ENCODE assay signal across 26 mouse cellular contexts in genomic region chr15:11963791-11964525, GRCm38 (mm10). TPM values are rescaled to one million over a fixed set of nuclear protein-coding genes. Genes with fewer than 3 reads are reported as not detected.
A peak's percentile ranks its signal among the peaks of the same experiment; 100 is the strongest.
DNase-seq lines count a peak whose midpoint lies in the region; ATAC-seq lines count a peak whose summit lies in the region.
"Had no signal": no experiment of that assay in that cellular context is flagged by ENCODE, and none has a peak within 500 bp of the region (broad histone marks: within the 10 kb centered on the region; RNA-seq: fewer than 3 reads in every experiment).

No protein-coding gene starts in this region.

- no peak overlapping the region for H3K4me3 ChIP-seq in midbrain, embryonic 14.5 days (replicated peaks; ENCODE audit: low read depth, low read length)
- H3K4me3 ChIP-seq: embryonic facial prominence, embryonic 12.5 days; embryonic facial prominence, embryonic 15.5 days; forebrain, embryonic 12.5 days; forebrain, embryonic 15.5 days; hindbrain, embryonic 10.5 days; hindbrain, embryonic 13.5 days; intestine, embryonic 15.5 days had no signal

- intact Hi-C loops in heart, postnatal 25 days (cut with DNase I), result no loop called here

- peak; percentile 58 for DNase-seq in adrenal gland, postnatal 14 days
- no peak for DNase-seq in adrenal gland, adult 18-20 months (ENCODE audit: low spot score in 2 of 2)
- peak; percentile 89 for DNase-seq in heart, adult 11 months
- no peak for DNase-seq in heart, postnatal 25 days (ENCODE audit: low spot score)
- peak; percentile 51 for DNase-seq in 416B (ENCODE audit: low read depth)
- DNase-seq in midbrain, embryonic 14.5 days, result no peak
- DNase-seq: cerebellum, adult 11 months; cerebellum, adult 2 months; cerebellum, adult 9-11 months; cerebellum, postnatal 25 days; gastrocnemius, postnatal 25 days; heart, postnatal 36 days; kidney, adult 18-20 months had no signal

- no peak overlapping the region for H3K4me2 ChIP-seq in midbrain, embryonic 14.5 days (ENCODE audit: low read length)
- H3K4me2 ChIP-seq: embryonic facial prominence, embryonic 12.5 days; embryonic facial prominence, embryonic 15.5 days; forebrain, embryonic 12.5 days; forebrain, embryonic 15.5 days; heart, embryonic 11.5 days; hindbrain, embryonic 13.5 days; intestine, embryonic 15.5 days had no signal

- no peaks in the 10 kb centered on the region for H3K27me3 ChIP-seq in midbrain, embryonic 14.5 days (ENCODE audit: control insufficient read depth, insufficient read depth, low read length)
- H3K27me3 ChIP-seq: embryonic facial prominence, embryonic 12.5 days; embryonic facial prominence, embryonic 15.5 days; forebrain, embryonic 12.5 days; forebrain, embryonic 15.5 days; hindbrain, embryonic 13.5 days; intestine, embryonic 15.5 days had no signal

- WGBS in midbrain, embryonic 14.5 days, result 93% methylated on average over 11 of the region's 11 CpGs

- H3K9ac ChIP-seq in midbrain, embryonic 14.5 days (replicated peaks; ENCODE audit: low read length), result no peak overlapping the region
- H3K9ac ChIP-seq: embryonic facial prominence, embryonic 12.5 days; embryonic facial prominence, embryonic 15.5 days; forebrain, embryonic 12.5 days; forebrain, embryonic 15.5 days; hindbrain, embryonic 13.5 days; intestine, embryonic 15.5 days had no signal

- no peaks in the 10 kb centered on the region for H3K36me3 ChIP-seq in midbrain, embryonic 14.5 days (ENCODE audit: control insufficient read depth, insufficient read depth, low read length)
- H3K36me3 ChIP-seq: embryonic facial prominence, embryonic 12.5 days; embryonic facial prominence, embryonic 15.5 days; forebrain, embryonic 12.5 days; forebrain, embryonic 15.5 days; hindbrain, embryonic 10.5 days; hindbrain, embryonic 13.5 days; intestine, embryonic 15.5 days had no signal

- no peak overlapping the region for H3K27ac ChIP-seq in midbrain, embryonic 14.5 days (replicated peaks; ENCODE audit: low read depth, low read length)
- H3K27ac ChIP-seq: embryonic facial prominence, embryonic 12.5 days; embryonic facial prominence, embryonic 15.5 days; forebrain, embryonic 12.5 days; forebrain, embryonic 15.5 days; hindbrain, embryonic 10.5 days; hindbrain, embryonic 13.5 days; intestine, embryonic 15.5 days had no signal

- no peaks in the 10 kb centered on the region for H3K4me1 ChIP-seq in midbrain, embryonic 14.5 days (ENCODE audit: control insufficient read depth, insufficient read depth, low read length)
- H3K4me1 ChIP-seq: embryonic facial prominence, embryonic 12.5 days; embryonic facial prominence, embryonic 15.5 days; forebrain, embryonic 12.5 days; forebrain, embryonic 15.5 days; hindbrain, embryonic 10.5 days; hindbrain, embryonic 13.5 days; intestine, embryonic 15.5 days had no signal

- no peaks in the 10 kb centered on the region for H3K9me3 ChIP-seq in midbrain, embryonic 14.5 days (ENCODE audit: control insufficient read depth, low read length)
- H3K9me3 ChIP-seq: embryonic facial prominence, embryonic 12.5 days; embryonic facial prominence, embryonic 15.5 days; forebrain, embryonic 12.5 days; forebrain, embryonic 15.5 days; hindbrain, embryonic 10.5 days; hindbrain, embryonic 13.5 days; intestine, embryonic 15.5 days had no signal

- ATAC-seq in granulocyte monocyte progenitor cell, adult 5-6 weeks (replicated peaks; ENCODE audit: poor library complexity, severe bottlenecking), result peak; percentile 23; the same call in 1 of the 2 replicates
- ATAC-seq in midbrain, embryonic 14.5 days (ENCODE audit: low FRiP score, low TSS enrichment), result no peak
- no peak for ATAC-seq in cerebellum, adult (ENCODE audit: insufficient number of reproducible peaks, low FRiP score, low TSS enrichment)
- ATAC-seq: activated CD4-positive, CD25-positive, alpha-beta regulatory T cell, adult 4 months; forebrain, embryonic 15.5 days; hindbrain, embryonic 16.5 days; intestine, embryonic 15.5 days had no signal

RNA-seq across cellular contexts. Expression of gene Sub1, which starts 32.8 kb away (rescaled TPM):
- 251 and 264 TPM in 2 replicates for total RNA-seq in adrenal gland, postnatal 14 days (2021)
- 100 to 1,000 TPM; 203 to 249 TPM for total RNA-seq in adrenal gland, adult 18-20 months (2021)
- total RNA-seq in heart, postnatal 25 days (2021), result 10 to 100 TPM; 73.6 to 82.5 TPM
- 545 and 554 TPM in 2 replicates for total RNA-seq in granulocyte monocyte progenitor cell, adult 5-6 weeks (2014; fragmentation: Nextera tagmentation)
- total RNA-seq in granulocyte monocyte progenitor cell, adult 5-6 weeks (2017), result 769 and 935 TPM in 2 replicates
- 527 and 572 TPM in 2 replicates for polyA plus RNA-seq in midbrain, embryonic 14.5 days (2014; fragmentation: Nextera tagmentation; extraction: Ambion mirVana)

RNA-seq across cellular contexts. Expression of gene Npr3, which starts 56.9 kb away (rescaled TPM):
- 47.2 and 51.8 TPM in 2 replicates for total RNA-seq in adrenal gland, postnatal 14 days (2021)
- 10 to 100 TPM; 12.6 to 55.5 TPM for total RNA-seq in adrenal gland, adult 18-20 months (2021)
- total RNA-seq in heart, postnatal 25 days (2021), result 10 to 100 TPM; 34.0 to 38.2 TPM
- total RNA-seq in granulocyte monocyte progenitor cell, adult 5-6 weeks (2014; fragmentation: Nextera tagmentation), result not detected in 2 replicates
- total RNA-seq in granulocyte monocyte progenitor cell, adult 5-6 weeks (2017), result not detected in 2 replicates
- polyA plus RNA-seq in midbrain, embryonic 14.5 days (2014; fragmentation: Nextera tagmentation; extraction: Ambion mirVana), result 0.34 and 1.1 TPM in 2 replicates
- total RNA-seq: common myeloid progenitor, adult 5-6 weeks had no signal
- polyA plus RNA-seq: activated CD4-positive, CD25-positive, alpha-beta regulatory T cell, adult 4 months had no signal

Comparison
In these comparisons a context has a peak if more than half of its experiments do, and no peak if none do; other contexts are left out.
1. DNase-seq: peak in adrenal gland, postnatal 14 days (single experiment), heart, adult 11 months (single experiment) and 416B (single experiment); none in adrenal gland, adult 18-20 months (0 of 2), heart, postnatal 25 days (single experiment) and midbrain, embryonic 14.5 days (single experiment).
2. RNA of gene Npr3, which starts 56.9 kb away (total RNA-seq): 12.6 to 55.5 TPM in adrenal gland, adult 18-20 months, 47.2 to 51.8 TPM in adrenal gland, postnatal 14 days and 34.0 to 38.2 TPM in heart, postnatal 25 days; not detected in granulocyte monocyte progenitor cell, adult 5-6 weeks; every median in the first group is over 10 times any median in the second.